Mouse (Mus musculus) MEL (cell line): Measurements from ENCODE around the gene Baiap2l2. TPM values are rescaled to one million over a fixed set of nuclear protein-coding genes. Genes with fewer than 3 reads are reported as not detected.

Experiments used
- DNase-seq: peaks from one replicate; pipeline ENCODE4 v3.0.0; 2011; ENCODE audit warnings: low read depth, low spot score
- H3K27ac ChIP-seq: 2 replicates; pipeline ENCODE4 v1.5.1; 2012; ENCODE audit warnings: low read depth, mild to moderate bottlenecking, control low read depth, low read length, moderate library complexity; ENCODE audit not compliant: control insufficient read depth
- H3K27me3 ChIP-seq, 2 experiments: fragments of 150-350 bp in 1 of 2; sonication (generic) in 1 of 2; 2 replicates each; pipeline ENCODE4 v1.6.1; 2012; ENCODE audit warnings: low read length in 2 of 2, mild to moderate bottlenecking in 2 of 2, improper control_type of control experiment in 1 of 2, moderate library complexity in 1 of 2; ENCODE audit not compliant: insufficient read depth in 2 of 2, control insufficient read depth in 1 of 2
- H3K36me3 ChIP-seq, 2 experiments: 2 replicates each; pipeline ENCODE4 v1.6.1; 2012 to 2014; ENCODE audit warnings: low read length in 2 of 2, improper control_type of control experiment in 1 of 2, inconsistent platforms in 1 of 2, mild to moderate bottlenecking in 1 of 2; ENCODE audit not compliant: insufficient read depth in 2 of 2, control insufficient read depth in 1 of 2
- H3K4me1 ChIP-seq, 2 experiments: fragments of 150-350 bp in 1 of 2; sonication (generic) in 1 of 2; 2 replicates each; pipeline ENCODE4 v1.6.1; 2012; ENCODE audit warnings: low read length in 2 of 2, improper control_type of control experiment in 1 of 2, mild to moderate bottlenecking in 1 of 2; ENCODE audit not compliant: insufficient read depth in 2 of 2, control insufficient read depth in 1 of 2
- H3K4me3 ChIP-seq, 2 experiments: fragments of 150-350 bp in 1 of 2; sonication (generic) in 1 of 2; 2 replicates each; pipeline ENCODE4 v1.5.1; 2012; ENCODE audit warnings: low read depth in 2 of 2, low read length in 2 of 2, mild to moderate bottlenecking in 2 of 2, moderate library complexity in 2 of 2, control low read depth in 1 of 2, improper control_type of control experiment in 1 of 2; ENCODE audit not compliant: control insufficient read depth in 1 of 2, insufficient read depth in 1 of 2
- H3K79me2 ChIP-seq: 2 replicates; pipeline ENCODE4 v1.6.1; 2012; ENCODE audit warnings: mild to moderate bottlenecking, low read length, moderate library complexity; ENCODE audit not compliant: control insufficient read depth, poor library complexity, insufficient read depth
- H3K9ac ChIP-seq: 2 replicates; pipeline ENCODE4 v1.6.1; 2012; ENCODE audit warnings: low read depth, mild to moderate bottlenecking, control low read depth, low read length, moderate library complexity; ENCODE audit not compliant: control insufficient read depth, poor library complexity, severe bottlenecking
- H3K9me3 ChIP-seq: fragments of 150-350 bp; sonication (generic); replicated peaks from 2 replicates; pipeline ENCODE4 v1.6.1; 2012; ENCODE audit warnings: mild to moderate bottlenecking, low read length, improper control_type of control experiment, moderate library complexity; ENCODE audit not compliant: insufficient read depth
- CHD1 ChIP-seq: IDR thresholded peaks from 2 replicates; pipeline ENCODE4 v1.6.1; 2012; ENCODE audit warnings: low read depth, mild to moderate bottlenecking, inconsistent platforms, low read length, improper control_type of control experiment
- CTCF ChIP-seq, 3 experiments: IDR thresholded peaks in 2 of 3; conservative IDR thresholded peaks in 1 of 3; 2 replicates each; pipeline ENCODE4 v1.5.1; 2011 to 2012; ENCODE audit warnings: low read length in 3 of 3, low read depth in 2 of 3, mild to moderate bottlenecking in 2 of 3, improper control_type of control experiment in 1 of 3, inconsistent platforms in 1 of 3, mixed read lengths in 1 of 3, moderate library complexity in 1 of 3; ENCODE audit not compliant: control insufficient read depth in 1 of 3, insufficient read depth in 1 of 3, poor library complexity in 1 of 3, severe bottlenecking in 1 of 3
- E2F4 ChIP-seq: IDR thresholded peaks from 2 replicates; pipeline ENCODE4 v1.6.1; 2011; ENCODE audit warnings: low read depth, low read length, improper control_type of control experiment, borderline replicate concordance
- ELF1 ChIP-seq: IDR thresholded peaks from 2 replicates; pipeline ENCODE4 v1.6.1; 2014; ENCODE audit warnings: low read depth, mild to moderate bottlenecking, inconsistent platforms, low read length, improper control_type of control experiment, moderate library complexity
- GABPA ChIP-seq: IDR thresholded peaks from 2 replicates; pipeline ENCODE4 v1.6.1; 2012; ENCODE audit warnings: low read depth, mild to moderate bottlenecking, inconsistent platforms, low read length, improper control_type of control experiment, moderate library complexity
- HCFC1 ChIP-seq: IDR thresholded peaks from 2 replicates; pipeline ENCODE4 v1.6.1; 2012; ENCODE audit warnings: low read depth, mild to moderate bottlenecking, inconsistent platforms, low read length, improper control_type of control experiment, moderate library complexity
- JUND ChIP-seq: IDR thresholded peaks from 2 replicates; pipeline ENCODE4 v1.6.1; 2011; ENCODE audit warnings: low read depth, mild to moderate bottlenecking, improper control_type of control experiment, low read length
- KAT2A ChIP-seq: conservative IDR thresholded peaks from 2 replicates; pipeline ENCODE4 v1.6.1; 2012; ENCODE audit warnings: low read depth, low read length, improper control_type of control experiment, inconsistent platforms
- MAFK ChIP-seq: IDR thresholded peaks from 2 replicates; pipeline ENCODE4 v1.6.1; 2011; ENCODE audit warnings: low read depth, mild to moderate bottlenecking, low read length, improper control_type of control experiment, borderline replicate concordance
- MAX ChIP-seq: IDR thresholded peaks from 2 replicates; pipeline ENCODE4 v1.6.1; 2011; ENCODE audit warnings: low read length, improper control_type of control experiment
- MAZ ChIP-seq: IDR thresholded peaks from 2 replicates; pipeline ENCODE4 v1.6.1; 2012; ENCODE audit warnings: low read depth, mild to moderate bottlenecking, inconsistent platforms, low read length, improper control_type of control experiment
- MYB ChIP-seq: IDR thresholded peaks from 2 replicates; pipeline ENCODE4 v1.6.1; 2011; ENCODE audit warnings: mild to moderate bottlenecking, low read depth, low read length, improper control_type of control experiment
- MYC ChIP-seq: IDR thresholded peaks from 2 replicates; pipeline ENCODE4 v1.6.1; 2011; ENCODE audit warnings: low read depth, mild to moderate bottlenecking, low read length, improper control_type of control experiment, moderate library complexity
- NELFE ChIP-seq: IDR thresholded peaks from 2 replicates; pipeline ENCODE4 v1.6.1; 2011; ENCODE audit warnings: low read depth, low read length, improper control_type of control experiment
- POLR2AphosphoS2 ChIP-seq: IDR thresholded peaks from 2 replicates; pipeline ENCODE4 v1.6.1; 2011; ENCODE audit warnings: low read length, improper control_type of control experiment
- POLR2AphosphoS5 ChIP-seq: IDR thresholded peaks from 2 replicates; pipeline ENCODE4 v1.6.1; 2012; ENCODE audit warnings: low read depth, borderline replicate concordance, mild to moderate bottlenecking, inconsistent platforms, low read length, moderate library complexity, mixed read lengths
- SIN3A ChIP-seq: IDR thresholded peaks from 2 replicates; pipeline ENCODE4 v1.6.1; 2012; ENCODE audit warnings: low read length, improper control_type of control experiment, inconsistent platforms
- SMC3 ChIP-seq: IDR thresholded peaks from 2 replicates; pipeline ENCODE4 v1.6.1; 2011; ENCODE audit warnings: low read depth, low read length, improper control_type of control experiment
- TBP ChIP-seq: IDR thresholded peaks from 2 replicates; pipeline ENCODE4 v1.8.0; 2011; ENCODE audit warnings: low read depth, low read length, improper control_type of control experiment
- USF2 ChIP-seq, 2 experiments: IDR thresholded peaks; 2 replicates each; pipeline ENCODE4 v1.6.1; 2011 to 2012; ENCODE audit warnings: improper control_type of control experiment in 2 of 2, low read length in 2 of 2, borderline replicate concordance in 1 of 2, inconsistent platforms in 1 of 2, low read depth in 1 of 2, mild to moderate bottlenecking in 1 of 2; ENCODE audit not compliant: insufficient read depth in 1 of 2
- ZKSCAN1 ChIP-seq: IDR thresholded peaks from 2 replicates; pipeline ENCODE4 v1.6.1; 2012; ENCODE audit warnings: low read depth, mild to moderate bottlenecking, inconsistent platforms, low read length, improper control_type of control experiment, moderate library complexity
- polyA plus RNA-seq, 2 experiments: library from polyadenylated mRNA; stranded (reverse) in 1 of 2; unstranded in 1 of 2; fragments of >175 nt in 1 of 2; fragments of >200 nt in 1 of 2; gene quantifications; 2 replicates each; pipeline versions ENCODE4 v1.2.1 to v1.2.4; 2012; ENCODE audit warnings: low replicate concordance in 2 of 2, low read depth in 1 of 2; ENCODE audit not compliant: insufficient read length in 2 of 2, insufficient read depth in 1 of 2, missing spikeins in 1 of 2
- total RNA-seq: library from RNA; depleted of rRNA; stranded (reverse); fragments of 300-350 nt; gene quantifications from 2 replicates; pipeline ENCODE4 v1.2.3, GENCODE M21; 2012

Gene Baiap2l2
- total and polyA plus RNA-seq, 3 experiments: 0.60 to 1.1 TPM; not detected in 1

- Histone ChIP-seq H3K79me2 (peaks cover 28% of the 10 kb centered on the region), H3K4me3 (no peak overlapping the region), H3K9ac (peak overlapping the region; percentile 13; the same call in 1 of the 2 replicates), H3K4me1 (peaks cover 19 to 43% of the 10 kb centered on the region in 2 experiments), H3K36me3 (peaks cover 0 to 38% of the 10 kb centered on the region in 2 experiments; a peak in 2 of 4 replicates)
- TF ChIP-seq USF2 (IDR thresholded peaks at IDR 0.05; ENCODE audit: borderline replicate concordance in 1 of 2, insufficient read depth in 1 of 2, low read depth in 1 of 2, low read length in 2 of 2): no peak
- TF ChIP-seq MYC: no peak
- TF ChIP-seq TBP: no peak
- no peak for TF ChIP-seq HCFC1
- TF ChIP-seq MAX: no peak
- no peak for TF ChIP-seq POLR2AphosphoS5
- TF ChIP-seq MYB: no peak
- no peak for TF ChIP-seq ZKSCAN1
- TF ChIP-seq E2F4: no peak
- TF ChIP-seq SMC3: no peak
- TF ChIP-seq, all 39 proteins: peak for 0
- Histone ChIP-seq H3K9me3 (no peaks in the 10 kb centered on the region), H3K27ac (no peak overlapping the region), H3K27me3 (no peaks in the 10 kb centered on the region)
- peak; percentile 23 for DNase-seq
Measured at GRCm38 (mm10) chr15:79326264-79326663, 40.9 kb upstream of the Baiap2l2 start.

GRCm38 (mm10) chr15:79325742-79326141 is 40.4 kb upstream of the Baiap2l2 start:
- no peak for DNase-seq
- Histone ChIP-seq H3K9me3 (no peaks in the 10 kb centered on the region), H3K9ac (no peak overlapping the region), H3K27me3 (no peaks in the 10 kb centered on the region), H3K79me2 (peaks cover 28% of the 10 kb centered on the region), H3K4me1 (peaks cover 21 to 43% of the 10 kb centered on the region in 2 experiments), H3K36me3 (peaks cover 0 to 40% of the 10 kb centered on the region in 2 experiments; a peak in 2 of 4 replicates), H3K27ac (no peak overlapping the region), H3K4me3 (no peak overlapping the region)
- TF ChIP-seq MAFK (no peak), CTCF (IDR thresholded peaks at IDR 0.05 in 2 of 3, conservative IDR thresholded peaks at IDR 0.05 in 1 of 3; ENCODE audit: control insufficient read depth in 1 of 3, insufficient read depth in 1 of 3, low read depth in 2 of 3, low read length in 3 of 3, poor library complexity in 1 of 3, severe bottlenecking in 1 of 3) (no peak), CHD1 (no peak), MAZ (no peak), SIN3A (no peak), SMC3 (no peak)

GRCm38 (mm10) chr15:79324373-79324772 is 39.0 kb upstream of the Baiap2l2 start:
- no peak for DNase-seq
- Histone ChIP-seq H3K27ac (no peak overlapping the region), H3K9me3 (no peaks in the 10 kb centered on the region), H3K9ac (no peak overlapping the region), H3K36me3 (peaks cover 0 to 38% of the 10 kb centered on the region in 2 experiments; a peak in 2 of 4 replicates)
- TF ChIP-seq ELF1 (no peak), NELFE (no peak), TBP (no peak), MAFK (no peak), POLR2AphosphoS2 (no peak), GABPA (no peak), KAT2A (no peak), JUND (no peak), CTCF (IDR thresholded peaks at IDR 0.05 in 2 of 3, conservative IDR thresholded peaks at IDR 0.05 in 1 of 3; ENCODE audit: control insufficient read depth in 1 of 3, insufficient read depth in 1 of 3, low read depth in 2 of 3, low read length in 3 of 3, poor library complexity in 1 of 3, severe bottlenecking in 1 of 3) (no peak), USF2 (IDR thresholded peaks at IDR 0.05; ENCODE audit: borderline replicate concordance in 1 of 2, insufficient read depth in 1 of 2, low read depth in 1 of 2, low read length in 2 of 2) (no peak), MAZ (no peak)
- TF ChIP-seq, all 39 proteins: peak for 0
- Histone ChIP-seq H3K79me2 (peaks cover 28% of the 10 kb centered on the region), H3K27me3 (no peaks in the 10 kb centered on the region), H3K4me1 (peaks cover 23 to 40% of the 10 kb centered on the region in 2 experiments), H3K4me3 (no peak overlapping the region)
